Mouse (Mus musculus) brain, embryonic 14.5 days (tissue): ENCODE measurements around the gene Snd1. TPM values are rescaled to one million over a fixed set of nuclear protein-coding genes. Genes with fewer than 3 reads are reported as not detected.

Source experiments
- DNase-seq: peaks from one replicate; pipeline ENCODE4 v3.0.0-alpha.2; 2011; ENCODE audit warnings: low read depth
- CTCF ChIP-seq: fragments of 200-500 bp; IDR thresholded peaks from 2 replicates; pipeline ENCODE4 v1.5.1; 2012; ENCODE audit warnings: inconsistent platforms, mild to moderate bottlenecking, moderate library complexity, borderline replicate concordance; ENCODE audit not compliant: insufficient read depth, insufficient read length; ENCODE audit errors: extremely low read depth
- POLR2A ChIP-seq: fragments of 200-500 bp; IDR thresholded peaks from 2 replicates; pipeline ENCODE4 v1.6.1; 2012; ENCODE audit warnings: mild to moderate bottlenecking, inconsistent platforms, borderline replicate concordance; ENCODE audit not compliant: poor library complexity, insufficient read depth, insufficient read length, severe bottlenecking; ENCODE audit errors: extremely low read depth
- polyA plus RNA-seq: library from polyadenylated mRNA; depleted of rRNA; stranded (reverse); fragments of >200 nt; gene quantifications from 2 replicates; pipeline ENCODE4 v1.2.3, GENCODE M21; 2012

Snd1 gene
- polyA plus RNA-seq, 1 experiment = 73.1 TPM

GRCm38 (mm10) chr6:28931234-28931633 lies 456.3 kb downstream of the Snd1 start:
- peak; percentile 64 for DNase-seq
- TF ChIP-seq CTCF (no peak), POLR2A (no peak)

GRCm38 (mm10) chr6:28931636-28932327 lies 456.8 kb downstream of the Snd1 start:
- DNase-seq = peak; percentile 40
- TF ChIP-seq CTCF = no peak
- TF ChIP-seq POLR2A = no peak

GRCm38 (mm10) chr6:28932328-28932937 lies 457.5 kb downstream of the Snd1 start:
- no peak for TF ChIP-seq POLR2A
- no peak for TF ChIP-seq CTCF
- DNase-seq = peak; percentile 88

- no peak for TF ChIP-seq POLR2A
- TF ChIP-seq CTCF = no peak
- no peak for DNase-seq
These were observed 460.8 kb downstream of the Snd1 start for GRCm38 (mm10) chr6:28935736-28936135.

DNA sequence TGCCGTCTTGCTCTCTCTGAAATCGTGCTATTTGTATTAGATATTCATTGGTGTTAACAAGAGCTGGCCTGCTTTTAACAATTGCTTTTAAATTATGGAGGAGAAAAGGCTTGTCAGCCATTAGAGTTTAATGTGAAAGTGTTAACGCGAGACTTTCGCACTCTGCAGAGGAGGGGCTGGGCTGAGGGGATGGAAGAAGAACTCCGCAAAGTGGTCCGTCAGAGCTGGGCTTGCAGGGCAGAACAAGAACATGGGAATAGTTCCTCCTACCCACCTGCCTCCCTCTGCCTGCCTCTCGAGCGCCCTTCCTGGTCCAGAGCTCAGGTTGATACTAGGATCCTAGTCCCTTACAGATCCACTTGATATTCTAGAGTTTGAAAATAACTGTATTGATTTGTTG lies 472.3 kb downstream of the Snd1 start:
- no peak for TF ChIP-seq POLR2A
- no peak for TF ChIP-seq CTCF
- DNase-seq = no peak

DNA sequence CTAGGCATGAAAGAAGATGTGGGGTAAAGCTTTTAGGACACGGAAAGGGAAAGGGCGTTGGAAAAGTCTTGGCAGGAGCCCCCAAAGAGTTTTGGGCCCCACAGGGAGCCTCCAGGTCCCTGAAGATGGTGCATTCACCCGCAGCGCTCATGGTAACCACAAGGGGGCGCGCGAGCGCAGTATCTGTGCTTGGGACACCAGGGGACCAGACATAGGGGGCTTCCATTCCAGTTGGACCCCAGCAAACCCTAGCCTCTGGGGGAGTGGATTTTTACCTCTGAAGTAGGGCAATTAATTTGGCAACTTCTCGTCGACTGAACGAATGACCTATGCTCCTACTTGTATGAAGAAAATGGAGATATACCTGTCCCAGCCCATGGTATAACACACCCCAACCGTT lies 474.3 kb downstream of the Snd1 start:
- peak; percentile 55 for DNase-seq
- peak; percentile 90 for TF ChIP-seq CTCF
- TF ChIP-seq POLR2A = no peak

GRCm38 (mm10) chr6:28955581-28955980 lies 480.6 kb downstream of the Snd1 start:
- TF ChIP-seq POLR2A (no peak), CTCF (peak; percentile 84)
- DNase-seq = peak; percentile 51

- no peak for DNase-seq
- TF ChIP-seq CTCF (no peak), POLR2A (no peak)
These were observed 482.5 kb downstream of the Snd1 start for GRCm38 (mm10) chr6:28957486-28957885.

- no peak for DNase-seq
- TF ChIP-seq POLR2A (no peak), CTCF (no peak)
These were observed 488.2 kb downstream of the Snd1 start for GRCm38 (mm10) chr6:28963178-28963577.

DNA sequence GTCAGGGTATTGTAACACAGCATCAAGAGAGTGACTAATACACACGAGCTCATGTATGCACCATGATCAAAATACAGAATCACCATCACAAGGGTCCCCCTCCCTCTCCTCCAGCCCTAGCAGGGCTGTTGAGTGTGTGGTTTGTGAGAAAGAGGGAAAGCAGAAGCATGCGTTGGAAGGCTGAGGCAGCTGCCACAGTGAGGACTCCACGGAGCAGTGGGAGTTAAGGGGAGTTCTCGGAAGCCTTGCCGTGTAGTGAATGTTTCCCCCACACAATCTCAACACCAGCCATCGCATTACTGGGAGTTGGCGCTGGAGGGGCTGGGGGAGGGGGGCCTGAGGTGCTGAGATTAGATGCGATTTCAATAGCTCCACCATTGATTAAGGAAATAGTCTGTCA lies 490.3 kb downstream of the Snd1 start:
- no peak for TF ChIP-seq POLR2A
- no peak for TF ChIP-seq CTCF

DNA sequence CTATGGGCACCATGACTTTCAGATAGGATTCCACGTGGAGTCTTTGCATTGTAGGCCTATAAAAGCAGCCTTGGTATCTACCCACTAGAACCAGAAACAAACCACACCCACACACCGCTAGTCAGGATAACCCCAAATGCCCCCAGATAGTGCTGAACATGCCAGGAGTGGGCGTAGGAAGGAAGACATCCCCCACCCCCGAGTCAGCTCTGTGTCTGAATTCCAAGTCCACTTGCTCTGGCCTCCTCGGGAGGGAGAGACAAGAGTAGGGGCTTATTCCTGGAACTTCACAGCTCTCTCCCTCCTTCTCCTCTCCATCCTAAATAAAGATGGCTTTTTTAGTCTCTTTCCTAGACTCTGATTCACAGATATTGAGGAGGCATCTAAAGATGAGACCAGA lies 494.7 kb downstream of the Snd1 start:
- no peak for TF ChIP-seq CTCF
- TF ChIP-seq POLR2A = no peak
- DNase-seq = no peak

More for the DNA sequence above, 490.3 kb downstream of the Snd1 start:
- DNase-seq = no peak

DNA sequence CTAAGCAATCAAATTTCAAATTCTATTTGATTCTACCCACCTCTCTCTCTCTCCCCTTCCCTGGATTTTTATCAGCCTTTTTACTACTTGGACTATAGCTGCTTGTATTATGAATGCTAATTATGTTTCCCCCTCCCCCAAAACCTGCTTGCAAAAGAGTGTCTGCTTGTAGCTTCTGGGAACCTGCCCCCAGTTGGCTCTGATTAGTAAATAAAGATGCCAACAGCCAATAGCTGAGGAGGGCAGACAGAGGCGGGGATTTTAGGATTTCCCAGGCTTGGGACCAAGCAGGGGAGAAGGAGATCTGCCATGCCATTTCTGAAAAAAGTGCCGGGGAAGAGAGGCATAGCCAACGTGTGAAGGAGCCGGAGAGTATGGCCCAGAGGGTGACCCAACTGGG lies 495.8 kb downstream of the Snd1 start:
- TF ChIP-seq POLR2A (no peak), CTCF (no peak)
- DNase-seq = peak; percentile 76
